Mouse (Mus musculus): ENCODE results near the gene Polr2a. TPM values are rescaled to one million over a fixed set of nuclear protein-coding genes. Genes with fewer than 3 reads are reported as not detected.
A peak's percentile ranks its signal among the peaks of the same experiment; 100 is the strongest.
"Not testable (repeated sequence)": the region's sequence is repeated elsewhere in the genome, so short reads cannot be mapped to it uniquely, and the experiment has no call there.

The Polr2a gene
- polyA plus RNA-seq, 1 experiment from 2014 or later = 20.1 TPM

DNA sequence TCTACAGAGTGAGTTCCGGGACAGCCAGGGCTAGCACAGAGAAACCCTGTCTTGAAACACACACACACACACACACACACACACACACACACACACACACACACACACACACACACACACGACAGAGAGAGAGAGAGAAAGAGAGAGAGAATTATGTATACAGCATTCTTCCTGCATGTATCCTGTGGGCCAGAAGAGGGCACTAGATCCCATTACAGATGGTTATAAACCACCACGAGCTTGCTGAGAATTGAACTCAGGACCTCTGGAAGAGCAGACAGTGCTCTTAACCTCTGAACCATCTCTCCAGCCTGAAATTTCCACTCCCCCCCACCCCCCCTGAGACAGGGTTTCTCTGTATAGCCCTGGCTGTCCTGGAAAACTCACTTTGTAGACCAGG lies 27.0 kb downstream of the Polr2a start:
- H3K4me3 ChIP-seq (ENCODE audit: control insufficient read depth in 1 of 2, insufficient read depth in 1 of 2, low read depth in 1 of 2, low read length in 2 of 2); H3K9ac ChIP-seq (ENCODE audit: low read length); H3K27ac ChIP-seq (replicated peaks in 1 of 2; ENCODE audit: control insufficient read depth in 1 of 2, insufficient read depth in 1 of 2, low read depth in 2 of 2, low read length in 2 of 2); H3K9me3 ChIP-seq (ENCODE audit: control insufficient read depth, low read length); H3K4me1 ChIP-seq (ENCODE audit: control insufficient read depth in 2 of 2, insufficient read depth in 2 of 2, low read length in 2 of 2); H3K4me2 ChIP-seq (ENCODE audit: low read length); ATAC-seq (ENCODE audit: insufficient number of reproducible peaks, insufficient read depth, low FRiP score, low read depth); H3K27me3 ChIP-seq (ENCODE audit: control insufficient read depth, insufficient read depth, low read length): not testable (repeated sequence)
- H3K36me3 ChIP-seq (ENCODE audit: control insufficient read depth, insufficient read depth, low read length) = peaks cover 31% of the 10 kb centered on the region
- 75% methylated on average over 2 of the region's 3 CpGs for WGBS

DNA sequence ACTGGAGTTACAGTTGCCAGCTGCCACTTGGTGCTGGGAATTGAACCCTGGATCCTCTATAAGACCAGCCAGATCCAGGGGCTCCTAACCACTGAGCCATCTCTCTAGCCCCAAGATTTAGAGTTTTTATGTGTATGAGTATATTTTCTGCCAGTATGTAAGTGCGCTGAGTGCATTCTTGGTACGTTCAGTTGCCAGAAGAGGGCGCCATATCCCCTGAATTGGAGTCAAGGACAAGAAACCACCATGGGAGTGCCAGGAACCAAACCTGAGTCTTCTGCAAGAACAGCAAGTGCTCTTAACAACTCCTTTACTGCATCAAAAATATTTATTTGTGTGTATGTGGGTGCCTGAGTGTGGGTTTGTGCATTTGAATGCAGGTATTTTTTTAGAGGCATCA lies 29.4 kb downstream of the Polr2a start:
- H3K9me3 ChIP-seq (ENCODE audit: control insufficient read depth, low read length) = no peaks in the 10 kb centered on the region
- peaks cover 7% of the 10 kb centered on the region for H3K36me3 ChIP-seq (ENCODE audit: control insufficient read depth, insufficient read depth, low read length)
- ATAC-seq (ENCODE audit: insufficient number of reproducible peaks, insufficient read depth, low FRiP score, low read depth) = no peak
- no peak overlapping the region for H3K9ac ChIP-seq (ENCODE audit: low read length)
- H3K4me1 ChIP-seq (ENCODE audit: control insufficient read depth in 2 of 2, insufficient read depth in 2 of 2, low read length in 2 of 2) = no peaks in the 10 kb centered on the region
- H3K27me3 ChIP-seq (ENCODE audit: control insufficient read depth, insufficient read depth, low read length) = no peaks in the 10 kb centered on the region
- H3K4me3 ChIP-seq (ENCODE audit: control insufficient read depth in 1 of 2, insufficient read depth in 1 of 2, low read depth in 1 of 2, low read length in 2 of 2) = no peak overlapping the region
- no peak overlapping the region for H3K27ac ChIP-seq (replicated peaks in 1 of 2; ENCODE audit: control insufficient read depth in 1 of 2, insufficient read depth in 1 of 2, low read depth in 2 of 2, low read length in 2 of 2)
- H3K4me2 ChIP-seq (ENCODE audit: low read length) = no peak overlapping the region
- 20% methylated on average over 3 of the region's 3 CpGs for WGBS

DNA sequence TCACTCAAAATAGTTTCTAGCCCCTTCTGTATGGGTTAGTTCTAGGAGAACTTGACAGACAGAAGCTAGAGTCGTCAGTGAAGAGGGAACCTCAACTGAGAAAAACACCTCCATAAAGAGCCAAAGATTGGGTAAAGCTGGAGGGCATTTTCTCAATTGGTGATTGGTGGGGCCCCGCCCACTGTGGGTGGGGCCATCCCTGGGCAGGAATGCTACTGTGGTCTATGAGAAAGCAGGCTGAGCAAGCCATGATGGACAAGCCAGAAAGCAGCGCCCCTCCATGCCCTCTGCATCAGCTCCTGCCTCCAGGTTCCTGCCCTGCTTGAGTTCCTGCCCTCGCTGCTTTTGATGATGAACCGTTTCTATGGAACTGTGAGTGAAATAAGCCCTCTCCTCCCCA lies 32.5 kb downstream of the Polr2a start:
- 29% methylated on average over 5 of the region's 5 CpGs for WGBS
- ATAC-seq (ENCODE audit: insufficient number of reproducible peaks, insufficient read depth, low FRiP score, low read depth) = no peak
- H3K9ac ChIP-seq (ENCODE audit: low read length) = no peak overlapping the region
- no peaks in the 10 kb centered on the region for H3K27me3 ChIP-seq (ENCODE audit: control insufficient read depth, insufficient read depth, low read length)
- H3K4me2 ChIP-seq (ENCODE audit: low read length) = no peak overlapping the region
- H3K4me1 ChIP-seq (ENCODE audit: control insufficient read depth in 2 of 2, insufficient read depth in 2 of 2, low read length in 2 of 2) = no peaks in the 10 kb centered on the region
- no peak overlapping the region for H3K27ac ChIP-seq (replicated peaks in 1 of 2; ENCODE audit: control insufficient read depth in 1 of 2, insufficient read depth in 1 of 2, low read depth in 2 of 2, low read length in 2 of 2)
- H3K9me3 ChIP-seq (ENCODE audit: control insufficient read depth, low read length) = no peaks in the 10 kb centered on the region
- no peak overlapping the region for H3K4me3 ChIP-seq (ENCODE audit: control insufficient read depth in 1 of 2, insufficient read depth in 1 of 2, low read depth in 1 of 2, low read length in 2 of 2)
- no peaks in the 10 kb centered on the region for H3K36me3 ChIP-seq (ENCODE audit: control insufficient read depth, insufficient read depth, low read length)

DNA sequence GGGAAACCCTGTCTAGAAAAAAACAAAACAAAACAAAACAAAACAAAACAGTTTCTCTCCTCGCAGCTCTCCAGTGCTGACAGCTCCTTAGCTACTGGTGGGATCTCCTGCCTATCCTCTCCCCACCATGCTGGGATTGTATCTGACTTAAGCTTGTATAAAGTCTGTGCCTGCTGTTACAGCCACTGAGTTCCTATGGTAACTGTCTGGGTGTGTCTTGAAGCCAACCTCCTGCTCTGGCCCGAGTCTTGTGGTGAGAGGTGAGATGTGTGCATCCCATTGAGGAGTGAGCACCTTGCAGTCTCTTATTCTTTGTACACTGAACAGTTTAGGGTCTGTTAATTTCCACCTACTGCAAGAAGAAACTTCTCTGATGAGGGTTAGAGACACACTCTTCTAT lies 35.4 kb downstream of the Polr2a start:
- 33% methylated on average over 2 of the region's 2 CpGs for WGBS

DNA sequence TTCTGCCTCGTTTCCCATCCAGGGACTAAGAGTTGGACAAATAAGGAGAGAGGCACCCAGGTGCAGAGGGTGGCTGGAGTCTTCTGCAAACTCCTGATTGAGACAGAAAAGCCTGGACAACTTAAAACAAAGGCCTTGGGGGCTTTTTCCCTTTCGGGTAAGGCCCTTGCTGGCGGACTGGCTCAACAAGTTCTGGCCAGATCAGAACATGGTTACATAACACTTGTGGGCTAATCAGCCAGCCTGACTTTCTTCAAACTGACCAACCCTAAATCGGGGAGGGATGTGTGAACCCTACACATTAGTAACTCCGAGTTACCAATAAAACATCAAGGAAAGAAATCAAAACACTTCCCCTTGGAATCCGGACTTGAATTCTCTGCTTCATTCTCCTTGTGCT lies 37.6 kb downstream of the Polr2a start:
- no peak for ATAC-seq (ENCODE audit: insufficient number of reproducible peaks, insufficient read depth, low FRiP score, low read depth)
- Histone ChIP-seq H3K27ac (replicated peaks in 1 of 2; ENCODE audit: control insufficient read depth in 1 of 2, insufficient read depth in 1 of 2, low read depth in 2 of 2, low read length in 2 of 2) (no peak overlapping the region), H3K9me3 (ENCODE audit: control insufficient read depth, low read length) (no peaks in the 10 kb centered on the region), H3K9ac (ENCODE audit: low read length) (no peak overlapping the region), H3K4me1 (ENCODE audit: control insufficient read depth in 2 of 2, insufficient read depth in 2 of 2, low read length in 2 of 2) (peaks cover 0 to 7% of the 10 kb centered on the region in 2 experiments; a peak in 2 of 4 replicates), H3K27me3 (ENCODE audit: control insufficient read depth, insufficient read depth, low read length) (no peaks in the 10 kb centered on the region), H3K4me2 (ENCODE audit: low read length) (no peak overlapping the region), H3K4me3 (ENCODE audit: control insufficient read depth in 1 of 2, insufficient read depth in 1 of 2, low read depth in 1 of 2, low read length in 2 of 2) (no peak overlapping the region), H3K36me3 (ENCODE audit: control insufficient read depth, insufficient read depth, low read length) (no peaks in the 10 kb centered on the region)
- 77% methylated on average over 6 of the region's 6 CpGs for WGBS

More for the DNA sequence above, 35.4 kb downstream of the Polr2a start:
- Histone ChIP-seq H3K27ac (replicated peaks in 1 of 2; ENCODE audit: control insufficient read depth in 1 of 2, insufficient read depth in 1 of 2, low read depth in 2 of 2, low read length in 2 of 2) (no peak overlapping the region), H3K9ac (ENCODE audit: low read length) (no peak overlapping the region), H3K36me3 (ENCODE audit: control insufficient read depth, insufficient read depth, low read length) (no peaks in the 10 kb centered on the region), H3K4me1 (ENCODE audit: control insufficient read depth in 2 of 2, insufficient read depth in 2 of 2, low read length in 2 of 2) (0 out of 4 replicates have a peak, but pooled peaks cover 0 to 2% of the 10 kb centered on the region in 2 experiments), H3K4me2 (ENCODE audit: low read length) (no peak overlapping the region), H3K27me3 (ENCODE audit: control insufficient read depth, insufficient read depth, low read length) (no peaks in the 10 kb centered on the region), H3K4me3 (ENCODE audit: control insufficient read depth in 1 of 2, insufficient read depth in 1 of 2, low read depth in 1 of 2, low read length in 2 of 2) (no peak overlapping the region), H3K9me3 (ENCODE audit: control insufficient read depth, low read length) (no peaks in the 10 kb centered on the region)
- ATAC-seq (ENCODE audit: insufficient number of reproducible peaks, insufficient read depth, low FRiP score, low read depth) = no peak

DNA sequence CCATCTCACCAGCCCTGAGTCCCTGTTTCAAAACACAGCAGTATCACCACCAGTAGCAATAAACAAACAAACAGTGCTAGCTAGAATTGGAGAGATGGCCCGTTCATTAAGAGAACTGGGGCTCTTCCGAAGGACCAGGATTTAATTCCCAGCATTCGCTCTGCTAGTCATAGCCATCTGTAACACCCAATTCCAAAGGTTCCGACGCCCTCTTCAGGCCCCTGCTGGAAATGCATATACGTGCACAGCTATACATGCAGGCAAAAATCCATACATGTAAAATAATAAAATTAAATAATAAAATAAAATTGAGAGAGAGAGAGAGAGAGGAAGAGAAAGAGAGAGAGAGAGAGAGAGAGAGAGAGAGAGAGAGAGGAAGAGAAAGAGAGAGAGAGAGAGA lies 39.0 kb downstream of the Polr2a start:
- 69% methylated on average over 6 of the region's 6 CpGs for WGBS
- no peak overlapping the region for H3K4me3 ChIP-seq (ENCODE audit: control insufficient read depth in 1 of 2, insufficient read depth in 1 of 2, low read depth in 1 of 2, low read length in 2 of 2)
- H3K36me3 ChIP-seq (ENCODE audit: control insufficient read depth, insufficient read depth, low read length) = no peaks in the 10 kb centered on the region
- H3K27me3 ChIP-seq (ENCODE audit: control insufficient read depth, insufficient read depth, low read length) = no peaks in the 10 kb centered on the region
- no peaks in the 10 kb centered on the region for H3K9me3 ChIP-seq (ENCODE audit: control insufficient read depth, low read length)
- H3K9ac ChIP-seq (ENCODE audit: low read length) = no peak overlapping the region
- H3K4me1 ChIP-seq (ENCODE audit: control insufficient read depth in 2 of 2, insufficient read depth in 2 of 2, low read length in 2 of 2) = peaks cover 2 to 12% of the 10 kb centered on the region in 2 experiments; a peak in 3 of 4 replicates
- no peak overlapping the region for H3K27ac ChIP-seq (replicated peaks in 1 of 2; ENCODE audit: control insufficient read depth in 1 of 2, insufficient read depth in 1 of 2, low read depth in 2 of 2, low read length in 2 of 2)
- no peak overlapping the region for H3K4me2 ChIP-seq (ENCODE audit: low read length)
- ATAC-seq (ENCODE audit: insufficient number of reproducible peaks, insufficient read depth, low FRiP score, low read depth) = no peak

DNA sequence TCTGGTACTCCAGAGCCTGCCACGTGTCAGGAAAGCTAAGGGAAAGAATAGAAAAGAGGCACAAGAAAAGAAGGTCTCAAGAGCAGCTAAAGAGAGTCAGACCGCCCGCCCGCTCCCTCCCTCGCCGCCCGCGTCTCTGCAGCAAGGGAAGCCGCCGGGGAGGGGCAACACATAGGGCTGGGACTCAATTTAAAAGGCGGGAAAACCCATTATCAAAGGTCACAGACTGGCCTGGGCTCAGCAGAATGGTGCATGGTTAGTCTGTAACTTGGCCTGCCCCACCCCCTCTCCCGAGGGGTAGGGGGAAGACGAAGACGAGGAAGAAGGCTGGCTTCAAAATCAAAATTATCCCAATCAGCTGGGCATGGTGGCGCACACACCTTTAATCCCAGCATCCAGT lies 39.8 kb downstream of the Polr2a start:
- Histone ChIP-seq H3K9ac (ENCODE audit: low read length) (0 out of 2 replicates have a peak overlapping the region, but pooled peaks have one; percentile 41), H3K4me1 (ENCODE audit: control insufficient read depth in 2 of 2, insufficient read depth in 2 of 2, low read length in 2 of 2) (peaks cover 2 to 12% of the 10 kb centered on the region in 2 experiments; a peak in 3 of 4 replicates), H3K9me3 (ENCODE audit: control insufficient read depth, low read length) (no peaks in the 10 kb centered on the region), H3K4me3 (ENCODE audit: control insufficient read depth in 1 of 2, insufficient read depth in 1 of 2, low read depth in 1 of 2, low read length in 2 of 2) (no peak overlapping the region), H3K27me3 (ENCODE audit: control insufficient read depth, insufficient read depth, low read length) (no peaks in the 10 kb centered on the region), H3K27ac (replicated peaks in 1 of 2; ENCODE audit: control insufficient read depth in 1 of 2, insufficient read depth in 1 of 2, low read depth in 2 of 2, low read length in 2 of 2) (no peak overlapping the region), H3K4me2 (ENCODE audit: low read length) (peak overlapping the region; percentile 42), H3K36me3 (ENCODE audit: control insufficient read depth, insufficient read depth, low read length) (no peaks in the 10 kb centered on the region)
- no peak for ATAC-seq (ENCODE audit: insufficient number of reproducible peaks, insufficient read depth, low FRiP score, low read depth)
- 30% methylated on average over 15 of the region's 15 CpGs for WGBS

DNA sequence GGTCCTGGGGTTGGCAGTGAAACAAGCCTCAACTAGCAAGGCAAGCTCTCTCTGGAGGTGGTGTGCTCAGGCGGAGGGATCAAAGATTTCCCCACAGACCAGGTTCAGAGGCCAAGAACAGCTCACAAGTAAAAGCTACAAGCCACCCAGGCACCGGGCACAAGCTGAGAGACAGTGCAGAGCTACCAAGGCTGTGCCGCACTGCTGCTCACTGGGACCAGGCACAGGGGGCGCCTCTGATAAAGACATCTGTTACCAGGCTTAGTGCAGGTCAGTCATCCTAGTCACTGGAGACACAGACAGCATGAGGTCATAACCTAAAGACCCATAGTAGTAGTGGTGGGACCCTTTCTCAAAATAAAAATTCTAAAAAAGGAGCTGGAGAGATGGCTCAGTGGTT lies 41.5 kb downstream of the Polr2a start:
- 70% methylated on average over 4 of the region's 4 CpGs for WGBS
- no peak overlapping the region for H3K9ac ChIP-seq (ENCODE audit: low read length)
- peaks cover 2 to 12% of the 10 kb centered on the region in 2 experiments; a peak in 3 of 4 replicates for H3K4me1 ChIP-seq (ENCODE audit: control insufficient read depth in 2 of 2, insufficient read depth in 2 of 2, low read length in 2 of 2)
- H3K4me3 ChIP-seq (ENCODE audit: control insufficient read depth in 1 of 2, insufficient read depth in 1 of 2, low read depth in 1 of 2, low read length in 2 of 2) = no peak overlapping the region
- no peak overlapping the region for H3K27ac ChIP-seq (replicated peaks in 1 of 2; ENCODE audit: control insufficient read depth in 1 of 2, insufficient read depth in 1 of 2, low read depth in 2 of 2, low read length in 2 of 2)
- no peak for ATAC-seq (ENCODE audit: insufficient number of reproducible peaks, insufficient read depth, low FRiP score, low read depth)
- H3K9me3 ChIP-seq (ENCODE audit: control insufficient read depth, low read length) = no peaks in the 10 kb centered on the region
- no peaks in the 10 kb centered on the region for H3K27me3 ChIP-seq (ENCODE audit: control insufficient read depth, insufficient read depth, low read length)
- no peaks in the 10 kb centered on the region for H3K36me3 ChIP-seq (ENCODE audit: control insufficient read depth, insufficient read depth, low read length)
- H3K4me2 ChIP-seq (ENCODE audit: low read length) = no peak overlapping the region

Measured in heart, embryonic 14.5 days (tissue).